Mouse (Mus musculus) megakaryocyte-erythroid progenitor cell, adult 5-6 weeks (primary cell): ENCODE results near the gene Ucp2. TPM values are rescaled to one million over a fixed set of nuclear protein-coding genes. Genes with fewer than 3 reads are reported as not detected.

Experiments used
- ATAC-seq: replicated peaks from 2 replicates; pipeline ENCODE4 v1.8.0; 2016; ENCODE audit warnings: mild to moderate bottlenecking, inconsistent platforms; ENCODE audit not compliant: severe bottlenecking, poor library complexity, low FRiP score, low TSS enrichment
- total RNA-seq, 2 experiments: library from RNA; stranded (forward) in 1 of 2; stranded (reverse) in 1 of 2; fragments of 200-1000, 215-1000 nt in 1 of 2; fragments of >200 nt in 1 of 2; fragmentation: Nextera tagmentation in 1 of 2; gene quantifications; 2 replicates each; pipeline ENCODE4 v1.2.3; 2014 to 2017

Ucp2 gene
- 705 and 713 TPM in 2 replicates for total RNA-seq (2014; fragmentation: Nextera tagmentation)
- 103 and 164 TPM in 2 replicates for total RNA-seq (2017)

DNA sequence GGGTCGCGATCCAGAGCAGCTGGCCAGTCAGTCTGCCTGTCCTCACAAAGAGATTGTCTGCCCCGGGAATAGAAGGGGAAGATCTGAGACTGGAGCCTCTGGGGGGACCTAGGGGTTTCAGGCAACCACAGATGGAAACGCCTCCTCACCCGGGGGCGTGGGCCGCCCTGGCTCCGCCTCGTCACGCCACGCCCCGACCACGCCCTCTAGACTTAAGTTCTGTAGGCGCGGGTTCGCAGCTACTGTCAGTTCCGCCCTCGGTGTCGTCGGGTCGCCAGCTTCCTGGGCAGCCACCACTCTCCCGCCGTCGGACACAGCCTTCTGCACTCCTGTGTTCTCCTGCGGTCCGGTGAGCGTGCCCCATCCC lies at the start of gene Ucp2:
Ucp2 (plus strand) TSS at position 221 of the 367 bp plus-strand sequence.
- ATAC-seq: peak; percentile 71

DNA sequence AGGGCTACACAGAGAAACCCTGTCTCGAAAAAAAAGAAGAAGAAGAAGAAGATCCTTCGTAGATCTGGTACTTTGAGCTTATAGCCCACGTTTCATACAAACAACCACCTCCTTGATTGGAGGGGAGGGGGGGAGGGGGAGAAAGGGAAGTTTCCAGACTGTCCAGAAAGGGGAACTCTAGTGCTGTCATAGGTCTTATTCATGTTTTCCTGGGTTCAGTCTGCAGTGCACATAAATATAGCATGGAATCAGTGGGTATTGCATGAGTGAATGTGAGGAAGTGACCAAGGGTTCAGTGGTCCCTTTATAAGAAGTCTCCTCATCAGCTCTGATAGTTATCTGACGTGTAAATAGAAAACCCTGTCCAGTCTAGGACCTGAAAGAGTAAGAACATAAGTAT lies 49.4 kb upstream of the Ucp2 start:
- ATAC-seq: no peak

- no peak for ATAC-seq
Measured at GRCm38 (mm10) chr7:100446271-100446670, 46.9 kb upstream of the Ucp2 start.

- ATAC-seq: no peak
Measured at GRCm38 (mm10) chr7:100448530-100448929, 44.6 kb upstream of the Ucp2 start.

- ATAC-seq: no peak
Measured at GRCm38 (mm10) chr7:100448985-100449384, 44.2 kb upstream of the Ucp2 start.

GRCm38 (mm10) chr7:100458153-100458552 lies 35.0 kb upstream of the Ucp2 start:
- peak; percentile 85 for ATAC-seq

DNA sequence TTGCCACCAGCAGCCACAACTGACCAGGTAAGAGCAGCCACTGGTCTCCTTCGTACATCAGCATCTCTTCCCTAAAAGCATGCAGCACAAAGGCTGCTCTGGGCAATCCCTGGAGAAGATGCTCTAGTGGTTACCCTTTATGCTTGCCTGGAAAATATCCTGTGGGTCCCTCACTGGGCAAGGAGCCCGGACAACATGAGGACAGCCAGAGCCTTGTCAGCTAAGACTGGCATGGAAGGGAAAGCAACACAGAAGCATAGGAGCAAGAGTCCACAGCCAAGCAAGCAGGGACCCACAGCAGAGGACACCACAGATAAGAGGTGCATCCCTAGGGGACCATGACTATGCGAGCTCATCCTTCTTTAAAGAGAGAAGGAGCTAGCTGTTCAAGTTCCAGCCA lies 33.3 kb upstream of the Ucp2 start:
- no peak for ATAC-seq

GRCm38 (mm10) chr7:100461621-100462151 lies 31.5 kb upstream of the Ucp2 start:
- ATAC-seq: no peak

DNA sequence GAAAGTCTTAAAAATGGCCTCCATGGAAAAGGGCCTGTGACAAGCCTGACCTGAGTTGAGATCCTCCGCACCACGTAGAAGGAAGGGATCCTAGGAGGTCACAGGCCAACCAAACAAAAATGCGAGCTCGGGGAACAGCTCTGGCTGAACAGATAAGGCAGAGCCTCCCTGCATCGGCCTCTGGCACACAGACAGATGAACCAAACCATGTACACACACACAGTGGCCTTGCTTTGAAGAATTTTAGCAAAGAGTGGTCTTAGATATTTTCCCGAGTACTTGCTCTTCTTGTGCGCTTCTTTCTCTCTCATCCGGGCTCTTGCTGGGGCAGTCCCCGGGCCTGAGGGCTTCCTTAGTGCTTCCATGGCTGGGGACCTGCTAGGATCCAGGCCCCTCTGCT lies 29.9 kb upstream of the Ucp2 start:
- ATAC-seq: peak; percentile 39

- no peak for ATAC-seq
Measured at GRCm38 (mm10) chr7:100463757-100464156, 29.4 kb upstream of the Ucp2 start.

- ATAC-seq: no peak
Measured at GRCm38 (mm10) chr7:100464248-100464647, 28.9 kb upstream of the Ucp2 start.

- ATAC-seq: no peak
Measured at GRCm38 (mm10) chr7:100465248-100465647, 27.9 kb upstream of the Ucp2 start.

DNA sequence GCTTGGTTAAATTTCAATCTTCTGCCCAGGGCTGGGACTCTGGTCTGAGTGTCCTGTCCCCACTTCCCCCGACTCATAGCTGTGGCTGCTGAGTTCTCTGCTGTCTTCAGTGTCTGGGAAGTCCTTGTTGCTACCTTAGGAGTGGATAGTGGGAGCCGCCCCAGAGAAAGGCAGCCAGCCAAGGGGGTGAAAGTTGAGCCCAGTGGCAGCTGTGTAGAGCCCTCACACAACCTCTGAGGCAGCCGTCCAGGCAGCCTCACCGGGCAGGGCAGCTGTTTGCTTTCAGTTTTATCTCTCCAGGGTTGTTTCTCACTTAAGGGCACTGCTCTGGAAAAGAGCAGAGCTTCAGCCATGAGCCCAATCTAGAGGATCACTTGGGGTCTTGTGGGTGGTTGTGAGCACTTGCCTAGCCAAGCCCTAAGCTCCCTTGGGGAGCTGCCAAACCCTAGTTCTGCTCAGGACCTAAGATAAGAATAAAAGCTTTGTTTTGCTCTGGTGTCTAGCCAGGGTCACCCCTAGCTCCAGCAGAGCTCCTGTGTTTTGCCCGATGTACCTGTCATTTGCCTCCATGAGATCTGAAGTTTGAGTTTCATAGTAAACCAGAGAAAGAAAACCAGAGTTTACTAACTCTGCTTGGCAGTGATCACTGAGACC lies 27.4 kb upstream of the Ucp2 start:
- peak; percentile 50 for ATAC-seq

DNA sequence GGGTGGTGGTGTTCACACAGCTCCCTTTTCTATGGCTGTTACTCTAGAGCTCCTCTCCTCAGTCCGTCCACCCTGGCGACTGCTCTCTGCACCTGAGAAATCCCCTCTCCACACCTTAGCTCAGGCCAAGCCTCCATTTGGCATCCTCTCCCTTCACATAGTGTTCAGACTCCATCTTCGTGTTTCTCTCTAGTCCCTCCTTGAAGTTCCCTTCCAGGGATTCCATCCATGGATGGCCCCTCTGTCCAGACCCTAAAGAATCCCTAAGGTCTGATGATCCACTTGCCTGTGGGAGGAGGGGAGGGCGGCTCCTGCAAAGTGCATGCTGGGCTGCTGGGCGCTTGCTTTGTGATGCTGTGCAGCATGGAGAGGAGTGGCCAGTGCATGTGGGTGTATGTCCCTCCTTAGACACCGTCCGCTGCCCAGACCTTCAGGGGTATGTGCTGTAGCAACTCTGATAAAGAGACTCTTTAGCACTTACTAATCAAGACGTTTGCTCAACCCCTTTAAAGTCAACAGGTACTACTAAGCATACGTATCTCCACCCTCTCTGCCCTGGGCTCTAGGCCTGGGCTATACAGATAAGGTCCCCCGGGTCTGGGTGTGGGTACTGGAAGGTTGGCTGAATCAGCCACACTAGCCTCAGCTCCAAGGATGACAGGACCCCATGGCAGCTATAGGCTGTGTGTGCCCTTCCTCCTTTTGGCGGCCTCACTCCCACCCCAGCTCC lies 26.2 kb upstream of the Ucp2 start:
- peak; percentile 84 for ATAC-seq

DNA sequence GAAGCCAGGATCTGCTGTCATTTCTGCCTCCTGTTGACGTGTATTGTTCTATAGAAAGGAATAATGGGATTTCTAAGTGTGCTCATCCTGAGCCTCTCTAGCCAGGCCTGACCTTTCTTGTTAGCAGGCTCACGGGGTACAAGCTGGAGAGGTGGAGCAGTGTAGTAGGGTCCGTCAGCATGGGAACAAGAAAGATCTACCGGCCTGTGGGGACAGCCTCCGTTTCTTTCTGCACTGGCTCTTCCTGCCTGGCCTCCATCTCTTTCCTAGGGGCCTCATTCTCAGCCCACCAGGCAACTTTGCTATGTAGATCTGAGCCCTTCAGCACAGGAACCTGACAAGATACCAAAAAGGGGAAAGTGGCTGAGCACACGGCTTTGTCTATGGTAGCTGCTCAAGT lies 24.4 kb upstream of the Ucp2 start:
- ATAC-seq: no peak

DNA sequence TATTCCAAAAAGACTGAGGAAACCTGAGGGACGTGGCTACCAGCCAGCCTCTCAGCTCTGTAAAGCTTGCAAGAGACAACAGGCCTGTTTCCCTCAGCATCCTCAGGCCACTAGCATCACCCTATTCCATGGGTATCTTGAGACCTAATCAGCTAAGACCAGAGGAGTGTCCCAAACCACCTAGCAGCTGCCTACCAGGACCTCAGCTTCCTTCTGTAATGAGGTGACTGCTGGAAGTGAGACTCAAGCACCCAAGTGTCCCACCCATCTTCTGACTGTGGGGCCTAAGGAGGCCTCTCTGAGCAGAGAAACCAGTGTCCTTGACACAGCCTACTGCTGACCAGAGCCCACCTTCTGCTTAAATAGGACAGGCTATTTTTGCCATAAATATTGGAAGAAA lies 23.6 kb upstream of the Ucp2 start:
- ATAC-seq: no peak

DNA sequence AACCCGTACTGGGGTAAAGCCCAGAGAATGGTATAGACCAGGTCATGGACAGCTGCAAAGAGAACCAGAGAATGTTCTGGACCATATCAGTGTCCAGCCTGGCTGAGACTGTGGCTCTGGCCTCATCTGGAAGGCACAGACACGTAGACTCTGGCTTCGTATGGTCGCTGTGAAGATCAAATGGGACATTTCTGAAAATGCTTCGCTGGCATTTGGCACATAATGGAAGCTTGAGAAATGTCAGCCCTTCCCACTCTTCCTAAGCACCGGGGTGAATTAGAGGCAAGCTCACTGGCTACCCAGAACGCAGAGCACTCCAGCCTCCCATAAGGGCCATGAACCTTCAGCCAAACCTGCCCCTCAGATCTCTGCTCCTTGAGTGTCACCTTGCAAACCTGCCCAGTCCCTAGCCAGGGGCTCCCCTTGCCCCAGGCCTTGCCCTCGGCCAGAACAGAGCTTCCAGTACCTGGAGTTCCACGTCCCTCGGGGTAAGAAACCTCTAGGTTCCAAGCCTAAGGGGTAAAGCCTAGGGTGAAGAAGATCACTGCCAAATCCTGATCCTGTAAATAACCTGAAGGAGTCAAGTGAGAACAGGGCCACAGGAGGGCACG lies 22.2 kb upstream of the Ucp2 start:
- no peak for ATAC-seq

DNA sequence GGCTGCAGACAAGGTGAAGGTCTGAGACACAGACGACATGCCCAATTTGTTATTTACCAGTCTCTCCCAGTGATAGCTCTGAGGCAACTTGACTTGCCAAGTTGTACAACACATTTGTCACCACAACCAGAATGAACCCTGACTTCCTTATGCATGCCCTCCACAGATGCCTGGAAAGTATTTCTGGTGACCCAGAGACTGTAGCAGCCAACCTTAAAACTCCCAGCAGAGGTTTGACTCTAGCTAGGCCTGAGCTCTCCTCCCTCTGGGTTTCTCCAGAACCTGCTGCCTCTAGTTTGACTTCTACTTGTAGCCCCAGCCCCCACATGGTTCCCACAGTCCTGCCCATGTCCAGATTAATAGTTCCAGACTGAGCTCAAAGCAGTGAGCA lies 21.7 kb upstream of the Ucp2 start:
- ATAC-seq: no peak

- no peak for ATAC-seq
Measured at GRCm38 (mm10) chr7:100472777-100473176, 20.4 kb upstream of the Ucp2 start, which contains the start of gene Ucp3. Ucp3 (plus strand) TSS chr7:100472990.

GRCm38 (mm10) chr7:100473846-100474454 lies 19.2 kb upstream of the Ucp2 start:
- ATAC-seq: no peak
